ENCODE assay signal across 40 mouse cellular contexts in genomic region chr13:113047647-113048046, GRCm38 (mm10). TPM values are rescaled to one million over a fixed set of nuclear protein-coding genes. Genes with fewer than 3 reads are reported as not detected.
DNase-seq lines count a peak whose midpoint lies in the region; ATAC-seq and TF ChIP-seq lines count a peak whose summit lies in the region.
"Had no signal": no experiment of that assay in that cellular context is flagged by ENCODE, and none has a peak within 500 bp of the region (broad histone marks: within the 10 kb centered on the region; RNA-seq: fewer than 3 reads in every experiment).

No protein-coding gene starts in this region.

- 68% methylated on average over 3 of the region's 3 CpGs for WGBS in heart, postnatal 0 days
- WGBS in liver, postnatal 0 days (ENCODE audit: insufficient replicate concordance) = 73% methylated on average over 3 of the region's 3 CpGs
- 71% methylated on average over 3 of the region's 3 CpGs for WGBS in liver, embryonic 11.5 days

- no peak overlapping the region for H3K27ac ChIP-seq in heart, postnatal 0 days (ENCODE audit: low read depth)
- H3K27ac ChIP-seq in liver, postnatal 0 days (ENCODE audit: low read depth) = no peak overlapping the region
- H3K27ac ChIP-seq in liver, embryonic 11.5 days (ENCODE audit: low read depth, low read length) = no peak overlapping the region
- H3K27ac ChIP-seq: forebrain, embryonic 12.5 days; hindbrain, embryonic 15.5 days; left cerebral cortex, adult 2 months; limb, embryonic 12.5 days; neural tube, embryonic 13.5 days had no signal

- 0 out of 2 replicates have a peak, but pooled peaks have one; percentile 16 for TF ChIP-seq CTCF in heart, postnatal 0 days (IDR thresholded peaks at IDR 0.05; ENCODE audit: low read depth)
- 0 out of 2 replicates have a peak, but pooled peaks have one; percentile 14 for TF ChIP-seq CTCF in liver, postnatal 0 days (IDR thresholded peaks at IDR 0.05; ENCODE audit: low read depth)

- intact Hi-C loops in heart, postnatal 36 days (cut with DNase I) = loop anchor here (5.0 to 10.0 kb wide), 2 partner anchors 90 to 817 kb away; no protein-coding TSS in a partner anchor
- intact Hi-C loops in gastrocnemius, postnatal 36 days (cut with DNase I) = loop anchor here (5.0 to 10.0 kb wide), 2 partner anchors 215 to 567 kb away; partner anchors contain the start of gene Snx18

- H3K36me3 ChIP-seq in heart, postnatal 0 days (replicated peaks; ENCODE audit: control insufficient read depth, insufficient read depth, low read length) = 0 out of 2 replicates have a peak, but pooled peaks cover 3% of the 10 kb centered on the region
- H3K36me3 ChIP-seq in liver, postnatal 0 days (replicated peaks; ENCODE audit: insufficient read depth, low read length) = no peaks in the 10 kb centered on the region
- 0 out of 2 replicates have a peak, but pooled peaks cover 4% of the 10 kb centered on the region for H3K36me3 ChIP-seq in liver, embryonic 11.5 days (ENCODE audit: control insufficient read depth, insufficient read depth, low read length)
- H3K36me3 ChIP-seq: forebrain, embryonic 12.5 days; hindbrain, embryonic 15.5 days; neural tube, embryonic 13.5 days had no signal

- no peak overlapping the region for H3K4me2 ChIP-seq in heart, postnatal 0 days (ENCODE audit: low read depth, low read length)
- no peak overlapping the region for H3K4me2 ChIP-seq in liver, postnatal 0 days (ENCODE audit: low read depth, low read length)
- H3K4me2 ChIP-seq in liver, embryonic 11.5 days = no peak overlapping the region
- H3K4me2 ChIP-seq: forebrain, embryonic 12.5 days; heart, embryonic 11.5 days; hindbrain, embryonic 15.5 days; limb, embryonic 12.5 days; midbrain, embryonic 11.5 days; neural tube, embryonic 13.5 days had no signal

- no peak for DNase-seq in heart, postnatal 0 days (ENCODE audit: low spot score)
- no peak for DNase-seq in heart, postnatal 36 days
- DNase-seq in liver, postnatal 0 days = no peak
- no peak for DNase-seq in liver, embryonic 11.5 days (ENCODE audit: low spot score)
- DNase-seq in thymus, postnatal 14 days = peak; percentile 17
- no peak for DNase-seq in thymus, adult 18-20 months
- no peak for DNase-seq in gastrocnemius, postnatal 36 days
- DNase-seq: adrenal gland, adult 2 months; adrenal gland, postnatal 36 days; cerebellum, adult 18-20 months; cerebellum, postnatal 10 days; gastrocnemius, postnatal 25 days; heart, adult 18-20 months; kidney, adult 9 months; kidney, postnatal 14 days; lung, postnatal 14 days; right cerebral cortex, postnatal 14 days had no signal

- H3K9me3 ChIP-seq in heart, postnatal 0 days (replicated peaks; ENCODE audit: control insufficient read depth, low read length) = no peaks in the 10 kb centered on the region
- no peaks in the 10 kb centered on the region for H3K9me3 ChIP-seq in liver, postnatal 0 days (ENCODE audit: low read length)
- H3K9me3 ChIP-seq in liver, embryonic 11.5 days (ENCODE audit: control insufficient read depth, low read length) = no peaks in the 10 kb centered on the region
- H3K9me3 ChIP-seq: forebrain, embryonic 12.5 days; hindbrain, embryonic 15.5 days; limb, embryonic 12.5 days; neural tube, embryonic 13.5 days had no signal

- ATAC-seq in heart, postnatal 0 days (ENCODE audit: insufficient read depth, low read depth) = no peak
- ATAC-seq in liver, postnatal 0 days = no peak
- no peak for ATAC-seq in liver, embryonic 11.5 days (replicated peaks; ENCODE audit: low FRiP score)
- ATAC-seq: CD4-positive, CD25-positive, alpha-beta regulatory T cell, adult 4 months had no signal

- no peak overlapping the region for H3K9ac ChIP-seq in heart, postnatal 0 days (replicated peaks; ENCODE audit: low read depth, low read length)
- H3K9ac ChIP-seq in liver, postnatal 0 days (replicated peaks) = no peak overlapping the region
- H3K9ac ChIP-seq in liver, embryonic 11.5 days (ENCODE audit: low read depth, low read length) = no peak overlapping the region
- H3K9ac ChIP-seq: forebrain, embryonic 12.5 days; hindbrain, embryonic 15.5 days; limb, embryonic 12.5 days; neural tube, embryonic 13.5 days had no signal

- H3K27me3 ChIP-seq in heart, postnatal 0 days (ENCODE audit: control insufficient read depth, insufficient read depth, low read length) = no peaks in the 10 kb centered on the region
- no peaks in the 10 kb centered on the region for H3K27me3 ChIP-seq in liver, postnatal 0 days (ENCODE audit: insufficient read depth, low read length)
- no peaks in the 10 kb centered on the region for H3K27me3 ChIP-seq in liver, embryonic 11.5 days (replicated peaks; ENCODE audit: control insufficient read depth, insufficient read depth, low read length)
- H3K27me3 ChIP-seq: forebrain, embryonic 12.5 days; hindbrain, embryonic 15.5 days; limb, embryonic 12.5 days; neural tube, embryonic 13.5 days had no signal

- no peak overlapping the region for H3K4me3 ChIP-seq in heart, postnatal 0 days (ENCODE audit: low read depth, low read length)
- no peak overlapping the region for H3K4me3 ChIP-seq in liver, postnatal 0 days (ENCODE audit: low read depth, low read length)
- no peak overlapping the region for H3K4me3 ChIP-seq in liver, embryonic 11.5 days (ENCODE audit: low read depth, low read length)
- H3K4me3 ChIP-seq: erythroblast, embryonic 14.5 days; forebrain, embryonic 12.5 days; hindbrain, embryonic 15.5 days; left cerebral cortex, adult 2 months; limb, embryonic 12.5 days; myocyte; neural tube, embryonic 13.5 days had no signal

- H3K4me1 ChIP-seq in heart, postnatal 0 days (ENCODE audit: control insufficient read depth, insufficient read depth) = 0 out of 2 replicates have a peak, but pooled peaks cover 7% of the 10 kb centered on the region
- H3K4me1 ChIP-seq in liver, postnatal 0 days (ENCODE audit: insufficient read depth) = no peaks in the 10 kb centered on the region
- H3K4me1 ChIP-seq in liver, embryonic 11.5 days (replicated peaks; ENCODE audit: control insufficient read depth, insufficient read depth, low read length) = no peaks in the 10 kb centered on the region

- TF ChIP-seq EP300 in heart, postnatal 0 days (IDR thresholded peaks at IDR 0.05; ENCODE audit: low read depth) = no peak
- TF ChIP-seq EP300 in liver, postnatal 0 days (IDR thresholded peaks at IDR 0.05; ENCODE audit: low read depth) = no peak

RNA-seq across cellular contexts. Expression of gene Gpx8, which starts 1.4 kb away (rescaled TPM):
- total RNA-seq in heart, postnatal 0 days (2014; rRNA removed; ENCODE audit: low replicate concordance) = 26.8 and 32.3 TPM in 2 replicates
- polyA plus RNA-seq in heart, postnatal 0 days (2015; fragmentation: Nextera tagmentation; extraction: Ambion mirVana) = 100 and 109 TPM in 2 replicates
- 10 to 100 TPM; 34.5 to 37.7 TPM for total RNA-seq in heart, postnatal 36 days (2021)
- polyA plus RNA-seq in liver, postnatal 0 days (2015; fragmentation: Nextera tagmentation; extraction: Ambion mirVana) = 5.5 and 5.8 TPM in 2 replicates
- polyA plus RNA-seq in liver, embryonic 11.5 days (2014; fragmentation: Nextera tagmentation; extraction: Ambion mirVana) = 43.0 and 43.4 TPM in 2 replicates
- total RNA-seq in gastrocnemius, postnatal 36 days (2021) = 1 to 10 TPM; 7.6 to 7.7 TPM
- total RNA-seq: hematopoietic stem cell, adult 5-6 weeks; megakaryocyte progenitor cell, adult 5-6 weeks had no signal
- polyA plus RNA-seq: CD4-positive, CD25-positive, alpha-beta regulatory T cell, adult 4 months; erythroblast, embryonic 14.5 days had no signal

RNA-seq across cellular contexts. Expression of gene Cdc20b, which starts 12.7 kb away (rescaled TPM):
- total RNA-seq in heart, postnatal 0 days (2014; rRNA removed; ENCODE audit: low replicate concordance) = not detected in 2 replicates
- polyA plus RNA-seq in heart, postnatal 0 days (2015; fragmentation: Nextera tagmentation; extraction: Ambion mirVana) = not detected in 2 replicates
- not detected for total RNA-seq in heart, postnatal 36 days (2021)
- polyA plus RNA-seq in liver, postnatal 0 days (2015; fragmentation: Nextera tagmentation; extraction: Ambion mirVana) = not detected in 2 replicates
- not detected in 2 replicates for polyA plus RNA-seq in liver, embryonic 11.5 days (2014; fragmentation: Nextera tagmentation; extraction: Ambion mirVana)
- not detected for total RNA-seq in gastrocnemius, postnatal 36 days (2021)
- total RNA-seq: adrenal gland, adult 2 months; adrenal gland, postnatal 36 days; common myeloid progenitor, adult 5-6 weeks; gastrocnemius, adult 18-20 months; gastrocnemius, postnatal 25 days; heart, adult 18-20 months; hematopoietic stem cell, adult 5-6 weeks; left cerebral cortex, postnatal 25 days; liver, adult 2 months; megakaryocyte progenitor cell, adult 5-6 weeks had no signal
- polyA plus RNA-seq: adrenal gland, adult 2 months; CD4-positive, CD25-positive, alpha-beta regulatory T cell, adult 4 months; erythroblast, embryonic 14.5 days; intestine, embryonic 14.5 days; limb, embryonic 12.5 days; liver, adult 2 months; liver, embryonic 16.5 days; midbrain, embryonic 11.5 days; myocyte; neural tube, embryonic 13.5 days; small intestine, adult 2 months; stomach, embryonic 14.5 days had no signal

RNA-seq across cellular contexts. Expression of gene Gzma, which starts 53.1 kb away (rescaled TPM):
- total RNA-seq in heart, postnatal 0 days (2014; rRNA removed; ENCODE audit: low replicate concordance) = 12.4 TPM in 1 of 2 replicates, not detected in the other
- 0.31 and 0.36 TPM in 2 replicates for polyA plus RNA-seq in heart, postnatal 0 days (2015; fragmentation: Nextera tagmentation; extraction: Ambion mirVana)
- under 1 TPM in 1 of 2 experiments, not detected in 1; 0.51 TPM for total RNA-seq in heart, postnatal 36 days (2021)
- 37.3 and 37.9 TPM in 2 replicates for polyA plus RNA-seq in liver, postnatal 0 days (2015; fragmentation: Nextera tagmentation; extraction: Ambion mirVana)
- polyA plus RNA-seq in liver, embryonic 11.5 days (2014; fragmentation: Nextera tagmentation; extraction: Ambion mirVana) = not detected in 2 replicates
- under 1 TPM in 1 of 2 experiments, not detected in 1; 0.61 TPM for total RNA-seq in gastrocnemius, postnatal 36 days (2021)
- total RNA-seq: gastrocnemius, adult 18-20 months; gastrocnemius, postnatal 25 days; layer of hippocampus, postnatal 14 days; left cerebral cortex, adult 2 months; left cerebral cortex, postnatal 25 days had no signal
- polyA plus RNA-seq: brain, embryonic 14.5 days; erythroblast, embryonic 14.5 days; forebrain, embryonic 12.5 days; heart, embryonic 11.5 days; hindbrain, embryonic 15.5 days; limb, embryonic 12.5 days; midbrain, embryonic 11.5 days; midbrain, embryonic 16.5 days; myocyte; neural tube, embryonic 13.5 days; stomach, embryonic 14.5 days had no signal

RNA-seq across cellular contexts. Expression of gene Mcidas, which starts 54.0 kb away (rescaled TPM):
- not detected in 2 replicates for total RNA-seq in heart, postnatal 0 days (2014; rRNA removed; ENCODE audit: low replicate concordance)
- polyA plus RNA-seq in heart, postnatal 0 days (2015; fragmentation: Nextera tagmentation; extraction: Ambion mirVana) = 0.08 TPM in 1 of 2 replicates, not detected in the other
- not detected for total RNA-seq in heart, postnatal 36 days (2021)
- polyA plus RNA-seq in liver, postnatal 0 days (2015; fragmentation: Nextera tagmentation; extraction: Ambion mirVana) = not detected in 2 replicates
- polyA plus RNA-seq in liver, embryonic 11.5 days (2014; fragmentation: Nextera tagmentation; extraction: Ambion mirVana) = not detected in 2 replicates
- not detected for total RNA-seq in gastrocnemius, postnatal 36 days (2021)
- total RNA-seq: adrenal gland, adult 2 months; adrenal gland, postnatal 36 days; common myeloid progenitor, adult 5-6 weeks; gastrocnemius, adult 18-20 months; gastrocnemius, postnatal 25 days; heart, adult 18-20 months; hematopoietic stem cell, adult 5-6 weeks; liver, adult 2 months; megakaryocyte progenitor cell, adult 5-6 weeks had no signal
- polyA plus RNA-seq: adrenal gland, adult 2 months; erythroblast, embryonic 14.5 days; heart, embryonic 11.5 days; intestine, embryonic 14.5 days; limb, embryonic 12.5 days; liver, adult 2 months; liver, embryonic 16.5 days; myocyte; small intestine, adult 2 months had no signal
